Mouse (Mus musculus) spleen, embryonic (tissue): ENCODE results near the gene Uvrag.

Experiments used
- CTCF ChIA-PET: fragments of 350-600 bp; sonication (Branson Sonifier 250); formaldehyde crosslinking; loops from one replicate; lab custom pipeline; 2022; lab: Charles Lee

The Uvrag gene

GRCm38 (mm10) chr7:98956609-98957008, 184.3 kb downstream of the Uvrag start:
- CTCF ChIA-PET: no interaction called here

GRCm38 (mm10) chr7:98953649-98954048, 187.3 kb downstream of the Uvrag start:
- CTCF ChIA-PET: no interaction called here

- CTCF ChIA-PET: no interaction called here
Measured at GRCm38 (mm10) chr7:98944986-98945385, 196.0 kb downstream of the Uvrag start.

- CTCF ChIA-PET: interaction anchor here (0.6 kb wide), 1 partner anchor 17 kb away, joined by 4 read pairs; no protein-coding TSS in a partner anchor
Measured at GRCm38 (mm10) chr7:98943687-98944086, 197.3 kb downstream of the Uvrag start.

GRCm38 (mm10) chr7:98942746-98943145, 198.2 kb downstream of the Uvrag start:
- CTCF ChIA-PET: interaction anchor here (0.6 kb wide), 1 partner anchor 171 kb away, joined by 7 read pairs; no protein-coding TSS in a partner anchor

- CTCF ChIA-PET: no interaction called here
Measured at GRCm38 (mm10) chr7:98939194-98939593, 201.7 kb downstream of the Uvrag start.

- CTCF ChIA-PET: no interaction called here
Measured at GRCm38 (mm10) chr7:98938621-98939020, 202.3 kb downstream of the Uvrag start.

- CTCF ChIA-PET: no interaction called here
Measured at GRCm38 (mm10) chr7:98937079-98937813, 203.7 kb downstream of the Uvrag start.

- CTCF ChIA-PET: no interaction called here
Measured at GRCm38 (mm10) chr7:98935757-98936156, 205.2 kb downstream of the Uvrag start.

- CTCF ChIA-PET: no interaction called here
Measured at GRCm38 (mm10) chr7:98935193-98935592, 205.7 kb downstream of the Uvrag start.

- CTCF ChIA-PET: interaction anchor here (0.6 kb wide), 1 partner anchor 50 kb away, joined by 4 read pairs; no protein-coding TSS in a partner anchor
Measured at GRCm38 (mm10) chr7:98928336-98929025, 212.5 kb downstream of the Uvrag start.

GRCm38 (mm10) chr7:98926906-98927528, 213.9 kb downstream of the Uvrag start:
- CTCF ChIA-PET: interaction anchor here (0.6 kb wide), 1 partner anchor 17 kb away, joined by 4 read pairs; no protein-coding TSS in a partner anchor

- CTCF ChIA-PET: no interaction called here
Measured at GRCm38 (mm10) chr7:98924380-98924869, 216.5 kb downstream of the Uvrag start.

- CTCF ChIA-PET: no interaction called here
Measured at GRCm38 (mm10) chr7:98922984-98923383, 218.0 kb downstream of the Uvrag start.

GRCm38 (mm10) chr7:98917407-98917806, 223.5 kb downstream of the Uvrag start:
- CTCF ChIA-PET: no interaction called here

GRCm38 (mm10) chr7:98916581-98916980, 224.4 kb downstream of the Uvrag start:
- CTCF ChIA-PET: no interaction called here

- CTCF ChIA-PET: no interaction called here
Measured at GRCm38 (mm10) chr7:98912953-98913360, 228.0 kb downstream of the Uvrag start.

- CTCF ChIA-PET: no interaction called here
Measured at GRCm38 (mm10) chr7:98911276-98911675, 229.7 kb downstream of the Uvrag start.

GRCm38 (mm10) chr7:98910712-98911111, 230.2 kb downstream of the Uvrag start:
- CTCF ChIA-PET: no interaction called here

GRCm38 (mm10) chr7:98910164-98910563, 230.8 kb downstream of the Uvrag start:
- CTCF ChIA-PET: no interaction called here

- CTCF ChIA-PET: no interaction called here
Measured at GRCm38 (mm10) chr7:98907476-98907875, 233.5 kb downstream of the Uvrag start.
